ENCODE assay signal across 31 mouse cellular contexts in genomic region chr9:112308950-112309349, GRCm38 (mm10).
A peak's percentile ranks its signal among the peaks of the same experiment; 100 is the strongest.
DNase-seq lines count a peak whose midpoint lies in the region; ATAC-seq and TF ChIP-seq lines count a peak whose summit lies in the region.
"Had no signal": no experiment of that assay in that cellular context is flagged by ENCODE, and none has a peak within 500 bp of the region (broad histone marks: within the 10 kb centered on the region; RNA-seq: fewer than 3 reads in every experiment).

No protein-coding gene starts in this region.

- H3K4me1 ChIP-seq in olfactory bulb, adult 2 months (ENCODE audit: control insufficient read depth, insufficient read depth, low read length), result peaks cover 4% of the 10 kb centered on the region; the same call in 1 of the 2 replicates
- no peaks in the 10 kb centered on the region for H3K4me1 ChIP-seq in forebrain, postnatal 0 days (ENCODE audit: insufficient read depth)
- no peaks in the 10 kb centered on the region for H3K4me1 ChIP-seq in midbrain, embryonic 11.5 days (ENCODE audit: control insufficient read depth, insufficient read depth, low read length)
- H3K4me1 ChIP-seq: embryonic facial prominence, embryonic 13.5 days; hindbrain, embryonic 10.5 days; hindbrain, embryonic 15.5 days; intestine, embryonic 15.5 days; limb, embryonic 12.5 days; megakaryocyte, embryonic 14.5 days; midbrain, embryonic 13.5 days; neural tube, embryonic 13.5 days had no signal

- no peak for DNase-seq in frontal cortex, postnatal 10 days (ENCODE audit: low spot score in 2 of 2)
- peak; percentile 43 for DNase-seq in Muller cell, postnatal 12 days (ENCODE audit: inconsistent ontology term)
- peak; percentile 15 for DNase-seq in adrenal gland, postnatal 10 days
- DNase-seq in forebrain, postnatal 0 days, result no peak
- DNase-seq in midbrain, embryonic 11.5 days (ENCODE audit: low spot score, missing footprints), result no peak
- DNase-seq: cerebellum, adult 11-12 months; cerebellum, adult 9-11 months; embryo, embryonic 11 days; gastrocnemius, postnatal 14 days; heart, postnatal 14 days; kidney, adult 8-10 months; liver, postnatal 0 days; lung, postnatal 4 days; right cerebral cortex, postnatal 14 days; thymus, postnatal 14 days had no signal

- WGBS in olfactory bulb, adult 2 months, result 20% methylated on average over 5 of the region's 5 CpGs
- WGBS in forebrain, postnatal 0 days, result 77% methylated on average over 5 of the region's 5 CpGs
- WGBS in midbrain, embryonic 11.5 days, result 82% methylated on average over 5 of the region's 5 CpGs

- no peak for TF ChIP-seq CTCF in olfactory bulb, adult 2 months (IDR thresholded peaks at IDR 0.05; ENCODE audit: insufficient read depth, low read depth, low read length)
- TF ChIP-seq CTCF in forebrain, postnatal 0 days (IDR thresholded peaks at IDR 0.05; ENCODE audit: low read depth), result no peak

- peak; percentile 34; the same call in 1 of the 2 replicates for ATAC-seq in frontal cortex, adult (ENCODE audit: low TSS enrichment)
- no peak for ATAC-seq in forebrain, postnatal 0 days
- ATAC-seq in midbrain, embryonic 11.5 days (ENCODE audit: low FRiP score), result no peak
- ATAC-seq: CD4-positive, CD25-positive, alpha-beta regulatory T cell, adult 4 months; forebrain, embryonic 16.5 days; intestine, embryonic 15.5 days; liver, postnatal 0 days; midbrain, embryonic 13.5 days had no signal

- peak overlapping the region; percentile 1; the same call in 1 of the 2 replicates for H3K4me3 ChIP-seq in olfactory bulb, adult 2 months (ENCODE audit: insufficient read depth, low read depth, low read length)
- no peak overlapping the region for H3K4me3 ChIP-seq in forebrain, postnatal 0 days (ENCODE audit: low read depth, low read length)
- H3K4me3 ChIP-seq in midbrain, embryonic 11.5 days (ENCODE audit: low read depth, low read length), result no peak overlapping the region
- H3K4me3 ChIP-seq: embryonic facial prominence, embryonic 13.5 days; erythroblast, embryonic 14.5 days; hindbrain, embryonic 10.5 days; hindbrain, embryonic 15.5 days; intestine, embryonic 15.5 days; left cerebral cortex, adult 2 months; limb, embryonic 12.5 days; megakaryocyte, embryonic 14.5 days; midbrain, embryonic 13.5 days; neural tube, embryonic 13.5 days had no signal

- H3K4me2 ChIP-seq in forebrain, postnatal 0 days (ENCODE audit: low read depth), result no peak overlapping the region
- no peak overlapping the region for H3K4me2 ChIP-seq in midbrain, embryonic 11.5 days
- H3K4me2 ChIP-seq: embryonic facial prominence, embryonic 13.5 days; hindbrain, embryonic 15.5 days; intestine, embryonic 15.5 days; limb, embryonic 12.5 days; liver, embryonic 11.5 days; midbrain, embryonic 13.5 days; neural tube, embryonic 13.5 days had no signal

- H3K9me3 ChIP-seq in forebrain, postnatal 0 days (ENCODE audit: low read length), result no peaks in the 10 kb centered on the region
- no peaks in the 10 kb centered on the region for H3K9me3 ChIP-seq in midbrain, embryonic 11.5 days (ENCODE audit: control insufficient read depth, low read length)
- H3K9me3 ChIP-seq: embryonic facial prominence, embryonic 13.5 days; hindbrain, embryonic 10.5 days; hindbrain, embryonic 15.5 days; intestine, embryonic 15.5 days; limb, embryonic 12.5 days; megakaryocyte, embryonic 14.5 days; midbrain, embryonic 13.5 days; neural tube, embryonic 13.5 days had no signal

- peak overlapping the region; percentile 98 for H3K27ac ChIP-seq in olfactory bulb, adult 2 months (ENCODE audit: insufficient read depth, low read depth, low read length)
- no peak overlapping the region for H3K27ac ChIP-seq in forebrain, postnatal 0 days (ENCODE audit: low read depth, low read length)
- H3K27ac ChIP-seq in midbrain, embryonic 11.5 days (ENCODE audit: low read depth, low read length), result no peak overlapping the region
- H3K27ac ChIP-seq: embryonic facial prominence, embryonic 13.5 days; hindbrain, embryonic 10.5 days; hindbrain, embryonic 15.5 days; intestine, embryonic 15.5 days; kidney, postnatal 0 days; left cerebral cortex, adult 2 months; limb, embryonic 12.5 days; midbrain, embryonic 13.5 days; neural tube, embryonic 13.5 days had no signal

- no peak overlapping the region for H3K9ac ChIP-seq in forebrain, postnatal 0 days
- no peak overlapping the region for H3K9ac ChIP-seq in midbrain, embryonic 11.5 days (ENCODE audit: low read length)
- H3K9ac ChIP-seq: embryonic facial prominence, embryonic 13.5 days; hindbrain, embryonic 15.5 days; intestine, embryonic 15.5 days; limb, embryonic 12.5 days; liver, postnatal 0 days; midbrain, embryonic 13.5 days; neural tube, embryonic 13.5 days had no signal

- H3K36me3 ChIP-seq in forebrain, postnatal 0 days (ENCODE audit: insufficient read depth), result no peaks in the 10 kb centered on the region
- no peaks in the 10 kb centered on the region for H3K36me3 ChIP-seq in midbrain, embryonic 11.5 days (ENCODE audit: control insufficient read depth, insufficient read depth, low read length)
- H3K36me3 ChIP-seq: embryonic facial prominence, embryonic 13.5 days; hindbrain, embryonic 10.5 days; hindbrain, embryonic 15.5 days; intestine, embryonic 15.5 days; limb, embryonic 12.5 days; midbrain, embryonic 13.5 days; neural tube, embryonic 13.5 days had no signal

- no peak for TF ChIP-seq POLR2A in olfactory bulb, adult 2 months (IDR thresholded peaks at IDR 0.05; ENCODE audit: insufficient read depth, low read depth, low read length)

- H3K27me3 ChIP-seq in forebrain, postnatal 0 days (ENCODE audit: insufficient read depth, low read length), result no peaks in the 10 kb centered on the region
- no peaks in the 10 kb centered on the region for H3K27me3 ChIP-seq in midbrain, embryonic 11.5 days (ENCODE audit: control insufficient read depth, insufficient read depth, low read length)
- H3K27me3 ChIP-seq: embryonic facial prominence, embryonic 13.5 days; hindbrain, embryonic 15.5 days; intestine, embryonic 15.5 days; limb, embryonic 12.5 days; midbrain, embryonic 13.5 days; neural tube, embryonic 13.5 days had no signal

Comparison
In these comparisons a context has a peak if more than half of its experiments do, and no peak if none do; other contexts are left out.
1. DNase-seq: peak in Muller cell, postnatal 12 days (single experiment) and adrenal gland, postnatal 10 days (single experiment); none in frontal cortex, postnatal 10 days (0 of 2), forebrain, postnatal 0 days (single experiment) and midbrain, embryonic 11.5 days (single experiment).